Mouse (Mus musculus) erythroblast, embryonic 14.5 days (primary cell): ENCODE measurements around the gene Prr13.

ENCODE experiments used
- GATA1 ChIP-seq: IDR thresholded peaks from 2 replicates; pipeline ENCODE4 v1.6.1; 2012; ENCODE audit warnings: low read length, inconsistent platforms, mixed read lengths
- TAL1 ChIP-seq: IDR thresholded peaks from 3 replicates; pipeline ENCODE4 v1.6.1; 2012; ENCODE audit warnings: low read length, inconsistent platforms, mixed read lengths

DNA sequence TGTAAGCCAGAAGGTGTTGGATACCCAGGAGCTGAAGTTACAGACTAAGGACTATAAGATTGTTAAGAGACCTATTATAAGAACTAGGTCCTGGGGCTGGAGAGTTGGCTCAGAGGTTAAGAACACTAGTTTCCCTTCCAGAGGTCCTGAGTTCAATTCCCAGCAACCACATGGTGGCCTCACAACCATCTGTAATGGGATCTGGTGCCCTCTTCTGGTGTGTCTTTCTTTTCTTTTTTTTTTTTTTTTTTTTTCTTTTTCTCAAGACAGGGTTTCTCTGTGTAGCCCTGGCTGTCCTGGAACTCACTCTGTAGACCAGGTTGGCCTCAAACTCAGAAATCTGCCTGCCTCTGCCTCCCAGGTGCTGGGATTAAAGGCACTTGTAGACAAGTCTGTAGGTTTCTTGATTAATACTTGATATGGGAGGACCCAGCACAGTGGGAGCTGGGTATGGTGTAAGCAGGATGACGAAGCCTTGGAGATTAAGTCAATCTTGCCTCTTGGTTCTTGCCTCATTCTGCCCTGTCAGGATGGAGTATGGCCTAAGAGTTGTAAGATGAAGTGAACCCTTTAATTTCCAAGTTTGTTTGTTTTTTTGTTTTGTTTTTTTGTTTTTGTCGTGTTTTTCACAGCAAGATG lies 35.1 kb upstream of the Prr13 start:
- TF ChIP-seq GATA1 (no peak), TAL1 (no peak)
